Comparison of ENCODE assay signal across 8 mouse cellular contexts in the genomic region with DNA sequence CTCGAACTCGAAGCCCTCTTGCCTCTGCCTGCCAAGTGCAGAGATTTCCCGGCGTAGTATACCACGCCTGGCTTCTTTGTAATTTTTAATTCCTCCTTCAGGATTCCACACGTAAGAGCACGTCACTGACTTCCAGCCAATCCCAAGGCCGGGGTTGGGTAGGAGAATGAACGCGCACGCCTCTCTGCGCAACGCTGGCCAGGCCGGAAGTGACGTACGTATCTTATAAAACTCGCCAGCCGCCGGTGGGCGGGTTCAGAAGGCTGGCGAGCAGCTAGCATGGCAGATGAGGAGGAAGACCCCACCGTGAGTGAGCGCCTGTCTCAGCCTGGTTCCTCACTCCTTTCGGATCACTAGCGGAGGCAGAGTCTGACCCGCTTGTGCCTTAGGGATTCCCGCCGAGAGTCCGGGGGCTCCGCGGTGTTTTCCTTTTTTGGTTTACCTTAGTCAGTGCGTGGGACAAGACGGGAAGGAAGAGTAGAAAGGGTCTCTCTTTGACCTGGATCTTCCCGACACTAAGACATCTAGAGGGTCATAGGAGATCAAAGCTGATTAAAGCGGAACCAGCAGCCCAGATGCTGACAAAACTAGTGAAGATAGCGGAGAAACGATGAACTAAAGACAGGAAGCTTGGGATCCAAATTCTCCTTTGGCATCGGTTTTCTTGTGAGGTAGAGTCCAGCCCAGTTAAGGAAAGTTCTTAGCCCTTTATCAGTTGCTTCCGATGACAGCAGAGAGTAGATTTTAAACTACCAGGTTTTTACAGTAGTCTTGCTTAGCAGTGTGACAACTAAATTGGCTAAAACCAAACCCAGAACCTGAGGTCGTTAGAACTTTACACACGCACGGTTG. TPM values are rescaled to one million over a fixed set of nuclear protein-coding genes. Genes with fewer than 3 reads are reported as not detected.
DNase-seq lines count a peak whose midpoint lies in the region; ATAC-seq lines count a peak whose summit lies in the region.

A gene (plus strand): TSS at position 256 of the 852 bp plus-strand sequence.

- H3K4me3 ChIP-seq in hindbrain, embryonic 16.5 days (ENCODE audit: low read length) = peak within 1 kb of the TSS; percentile 74
- H3K4me3 ChIP-seq in macrophage (ENCODE audit: inconsistent target) = peak within 1 kb of the TSS; percentile 95

- H3K9ac ChIP-seq in hindbrain, embryonic 16.5 days (ENCODE audit: low read depth, low read length) = peak within 1 kb of the TSS; percentile 80

- peak; percentile 98 for ATAC-seq in hindbrain, embryonic 16.5 days

- WGBS in hindbrain, embryonic 16.5 days = 2% methylated on average over 42 of the region's 42 CpGs
- under 1% methylated on average over 32 of the region's 42 CpGs for WGBS in macrophage (ENCODE audit: missing documents)

- H3K79me2 ChIP-seq in macrophage (ENCODE audit: inconsistent target) = no peaks in the 10 kb centered on the region; the same call in 1 of the 2 replicates

- peak within 1 kb of the TSS; percentile 85 for H3K27ac ChIP-seq in hindbrain, embryonic 16.5 days (ENCODE audit: low read depth, low read length)
- peak within 1 kb of the TSS; percentile 71 for H3K27ac ChIP-seq in macrophage

- H3K36me3 ChIP-seq in hindbrain, embryonic 16.5 days (ENCODE audit: control insufficient read depth, insufficient read depth, low read length) = no peaks in the 10 kb centered on the region
- H3K36me3 ChIP-seq in macrophage (ENCODE audit: inconsistent target) = no peaks in the 10 kb centered on the region

- H3K9me3 ChIP-seq in hindbrain, embryonic 16.5 days (ENCODE audit: control insufficient read depth, low read length) = no peaks in the 10 kb centered on the region

- no peaks in the 10 kb centered on the region for H3K27me3 ChIP-seq in hindbrain, embryonic 16.5 days (replicated peaks; ENCODE audit: control insufficient read depth, insufficient read depth, low read length)

- peak; percentile 97 for DNase-seq in T-cell, adult 2 months (ENCODE audit: low spot score)
- peak; percentile 95 to 97 for DNase-seq in cerebellum, postnatal 36 days
- peak; percentile 97 to 99 for DNase-seq in frontal cortex, postnatal 36 days (ENCODE audit: low spot score in 2 of 2)
- DNase-seq in left cerebral cortex, adult 18-20 months (ENCODE audit: low spot score in 2 of 2) = peak; percentile 97 to 98
- peak; percentile 98 for DNase-seq in right cerebral cortex, adult 18-20 months
- DNase-seq in urinary bladder, postnatal 10 days (ENCODE audit: low spot score) = peak; percentile 91

- peak within 1 kb of the TSS; percentile 89 for H3K4me2 ChIP-seq in hindbrain, embryonic 16.5 days (ENCODE audit: low read length)

- H3K4me1 ChIP-seq in hindbrain, embryonic 16.5 days (ENCODE audit: control insufficient read depth, insufficient read depth, low read depth, low read length) = peaks cover 13% of the 10 kb centered on the region

RNA-seq across cellular contexts. Expression of the gene that starts here (rescaled TPM):
- 46.7 and 52.4 TPM in 2 replicates for polyA plus RNA-seq in hindbrain, embryonic 16.5 days (2015; fragmentation: Nextera tagmentation; extraction: Ambion mirVana)
- 10 to 100 TPM; 21.2 to 24.1 TPM for total RNA-seq in left cerebral cortex, adult 18-20 months (2021)
- 10 to 100 TPM in 18 of 26 experiments, 1 to 10 TPM in 8; 3.0 to 25.1 (median 11.8) TPM for total RNA-seq in macrophage (2018; cell fraction: chromatin; rRNA removed)
- total RNA-seq in macrophage (2018; cell fraction: cytosol; rRNA removed) = 10 to 100 TPM; 16.7 to 33.0 (median 24.2) TPM
- 10 to 100 TPM in 21 of 26 experiments, 1 to 10 TPM in 5; 7.1 to 26.2 (median 15.1) TPM for total RNA-seq in macrophage (2018; cell fraction: nucleus; rRNA removed)
- 23.0 to 37.5 TPM (median 26.9 TPM) in 3 replicates for polyA plus RNA-seq in macrophage (2018)

Comparison
In these comparisons a context has a peak if more than half of its experiments do, and no peak if none do; other contexts are left out.
1. Peak in every context shown above with its lines: DNase-seq, ATAC-seq, H3K4me3 ChIP-seq and H3K27ac ChIP-seq.